Mouse (Mus musculus): ENCODE data around the gene Synpo2.

- TF ChIP-seq POLR2A (IDR thresholded peaks at IDR 0.05; ENCODE audit: borderline replicate concordance, extremely low read depth, low read depth, low read length): no peak
- no peak for TF ChIP-seq CTCF (IDR thresholded peaks at IDR 0.05; ENCODE audit: insufficient read depth, low read length)
Observed at GRCm38 (mm10) chr3:123080943-123081342, 155.0 kb downstream of the Synpo2 start.
